Mouse (Mus musculus) adrenal gland, postnatal 10 days (tissue): ENCODE results near the gene Tbl1xr1. TPM values are rescaled to one million over a fixed set of nuclear protein-coding genes. Genes with fewer than 3 reads are reported as not detected.

ENCODE experiments used
- DNase-seq: peaks from one replicate; pipeline ENCODE4 v3.0.0; 2021; ENCODE audit warnings: mixed read lengths
- total RNA-seq, 2 experiments: library from RNA; stranded (reverse); gene quantifications; 2 replicates each; pipeline ENCODE4 v1.2.3; 2021

Tbl1xr1 gene
- total RNA-seq, 2 experiments from 2014 or later = 71.2 to 86.6 TPM

DNA sequence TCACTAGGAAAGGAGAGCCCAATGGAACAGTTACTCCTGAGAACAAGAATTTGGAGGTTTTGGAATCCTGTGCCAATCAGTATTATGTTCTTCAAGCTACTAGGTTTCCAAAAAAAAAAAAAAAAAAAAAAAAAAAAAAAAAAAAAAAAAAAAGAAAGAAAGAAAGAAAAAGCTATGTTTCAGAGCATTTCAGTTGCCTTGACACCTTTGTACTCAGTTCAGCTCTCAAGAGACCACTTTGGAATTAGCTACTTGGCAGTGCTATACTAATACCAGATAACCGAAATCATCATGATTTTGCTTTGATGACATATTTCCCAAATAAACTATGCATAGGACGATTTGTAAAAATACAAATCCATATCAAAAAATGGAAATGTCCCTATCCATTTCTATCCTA lies 145.1 kb downstream of the Tbl1xr1 start:
- DNase-seq = no peak

GRCm38 (mm10) chr3:22222351-22222750 lies 145.9 kb downstream of the Tbl1xr1 start:
- DNase-seq = no peak

- no peak for DNase-seq
These were observed 146.6 kb downstream of the Tbl1xr1 start for GRCm38 (mm10) chr3:22223023-22223422.

DNA sequence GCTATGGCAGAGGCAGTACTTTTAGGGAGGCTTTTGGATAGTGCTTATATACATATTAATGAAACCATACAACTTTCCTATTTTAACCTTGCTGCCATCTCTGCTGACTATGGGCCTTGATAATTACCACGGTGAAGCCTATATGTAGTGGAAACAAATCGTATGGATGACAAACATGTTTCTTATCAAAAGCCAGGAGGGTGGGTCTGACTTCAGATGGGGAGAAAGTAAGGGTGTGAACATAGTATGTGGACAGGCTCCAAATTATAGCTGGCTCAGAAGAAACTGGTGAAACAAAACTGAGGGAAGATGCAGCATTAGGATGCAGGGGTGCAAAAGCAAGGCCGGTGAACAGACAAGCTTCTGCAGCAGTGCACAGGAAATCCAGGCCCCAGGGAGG lies 151.6 kb downstream of the Tbl1xr1 start:
- no peak for DNase-seq

DNA sequence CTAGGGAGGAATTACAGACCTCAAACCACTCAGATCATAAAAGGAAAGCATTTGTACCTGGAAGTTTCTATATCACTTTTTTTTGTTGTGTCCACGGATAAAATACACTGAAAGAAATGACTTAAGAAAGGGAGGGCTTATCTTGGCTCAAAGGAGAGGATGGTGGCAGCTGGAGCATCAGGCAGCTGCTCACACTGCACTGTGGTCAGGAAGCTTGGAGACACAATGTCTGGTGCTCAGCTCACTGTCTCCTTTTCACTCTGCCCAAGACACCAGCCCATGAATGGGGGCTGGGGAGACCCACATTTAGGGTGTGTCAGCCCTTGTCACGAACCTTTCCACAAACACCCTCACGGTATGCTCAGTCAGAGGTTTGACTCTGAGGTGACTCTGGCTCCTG lies 154.2 kb downstream of the Tbl1xr1 start:
- no peak for DNase-seq

DNA sequence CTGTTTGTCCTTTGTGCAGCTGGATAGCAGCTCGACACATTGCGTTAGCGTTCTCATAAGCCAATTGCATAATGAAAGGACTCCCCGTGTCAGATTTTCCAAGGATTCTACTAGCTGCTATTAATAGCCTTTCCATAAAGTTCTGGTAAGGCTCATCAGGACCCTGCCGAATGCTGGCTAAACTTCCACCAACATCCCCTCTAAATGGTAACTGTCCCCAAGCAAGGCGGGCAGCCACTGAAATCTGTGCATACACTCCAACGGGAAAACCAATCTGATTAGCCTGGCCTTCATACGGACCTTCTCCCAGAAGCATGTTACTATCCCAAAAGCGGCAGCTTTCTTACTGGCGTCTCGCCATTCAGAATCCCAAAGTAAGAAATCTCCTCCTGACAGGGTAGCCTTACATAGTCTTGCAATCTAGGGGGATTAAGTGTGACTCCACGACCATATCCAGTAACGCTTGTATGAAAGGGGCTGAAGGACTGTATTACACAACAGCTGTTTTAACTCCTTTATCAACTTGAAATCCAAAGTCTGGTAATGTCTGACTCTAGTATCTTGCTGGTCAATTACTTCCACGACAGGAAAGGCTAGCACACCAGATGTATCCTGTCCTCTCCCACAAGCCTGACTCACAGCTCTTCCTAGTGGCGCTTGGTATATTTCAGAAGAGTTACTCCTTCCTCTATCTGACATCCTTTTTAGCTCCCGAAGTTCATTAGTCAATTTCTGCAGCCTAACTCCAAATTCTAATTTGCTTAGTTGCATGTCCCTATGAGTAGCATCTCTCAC lies 161.9 kb downstream of the Tbl1xr1 start:
- no peak for DNase-seq
